Mouse (Mus musculus) heart, embryonic 14.5 days (tissue): ENCODE data around the gene Olfr514. TPM values are rescaled to one million over a fixed set of nuclear protein-coding genes. Genes with fewer than 3 reads are reported as not detected.
"Not testable (repeated sequence)": the region's sequence is repeated elsewhere in the genome, so short reads cannot be mapped to it uniquely, and the experiment has no call there.

ENCODE experiments used
- ATAC-seq: fragments of 200-750 bp; cut with Nextera tagmentation; 2 replicates; pipeline ENCODE4 v1.8.0; 2017; ENCODE audit warnings: low read depth, moderate TSS enrichment; ENCODE audit not compliant: insufficient number of reproducible peaks, insufficient read depth, low FRiP score
- H3K27ac ChIP-seq, 2 experiments: fragments of 200-500 bp in 1 of 2; fragments of 300-500 bp in 1 of 2; sonication (generic) in 1 of 2; replicated peaks in 1 of 2; 2 replicates each; pipeline ENCODE4 v1.5.1; 2012 to 2014; ENCODE audit warnings: low read depth in 2 of 2, low read length in 2 of 2, control low read depth in 1 of 2, mild to moderate bottlenecking in 1 of 2, mixed read lengths in 1 of 2; ENCODE audit not compliant: control insufficient read depth in 1 of 2, insufficient read depth in 1 of 2
- H3K27me3 ChIP-seq: fragments of 300-500 bp; sonication (generic); 2 replicates; pipeline ENCODE4 v1.6.1; 2014; ENCODE audit warnings: mild to moderate bottlenecking, low read length, control low read depth; ENCODE audit not compliant: control insufficient read depth, insufficient read depth
- H3K36me3 ChIP-seq: fragments of 300-500 bp; sonication (generic); 2 replicates; pipeline ENCODE4 v1.6.1; 2014; ENCODE audit warnings: mild to moderate bottlenecking, control low read depth, low read length, mixed read lengths; ENCODE audit not compliant: control insufficient read depth, insufficient read depth
- H3K4me1 ChIP-seq, 2 experiments: fragments of 200-500 bp in 1 of 2; fragments of 300-500 bp in 1 of 2; sonication (generic) in 1 of 2; 2 replicates each; pipeline ENCODE4 v1.6.1; 2012 to 2014; ENCODE audit warnings: low read length in 2 of 2, control low read depth in 1 of 2, mixed read lengths in 1 of 2; ENCODE audit not compliant: control insufficient read depth in 2 of 2, insufficient read depth in 2 of 2
- H3K4me2 ChIP-seq: fragments of 300-500 bp; sonication (generic); 2 replicates; pipeline ENCODE4 v1.6.1; 2014; ENCODE audit warnings: mild to moderate bottlenecking, low read length
- H3K4me3 ChIP-seq, 2 experiments: fragments of 200-500 bp in 1 of 2; fragments of 300-500 bp in 1 of 2; sonication (generic) in 1 of 2; 2 replicates each; pipeline ENCODE4 v1.5.1; 2012 to 2014; ENCODE audit warnings: low read length in 2 of 2, mild to moderate bottlenecking in 2 of 2, control low read depth in 1 of 2, low read depth in 1 of 2, moderate library complexity in 1 of 2; ENCODE audit not compliant: control insufficient read depth in 1 of 2, insufficient read depth in 1 of 2
- H3K9ac ChIP-seq: fragments of 300-500 bp; sonication (generic); 2 replicates; pipeline ENCODE4 v1.6.1; 2014; ENCODE audit warnings: mild to moderate bottlenecking, low read length
- H3K9me3 ChIP-seq: fragments of 300-500 bp; sonication (generic); 2 replicates; pipeline ENCODE4 v1.6.1; 2016; ENCODE audit warnings: low read length, control low read depth; ENCODE audit not compliant: control insufficient read depth
- WGBS: fragments of 180-500 bp; shearing (Covaris S2); extraction: QIAGEN DNeasy Blood & Tissue Kit; methylation state at CpG from one replicate; pipeline ENCODE4 v1.1.7; 2014; 5-methylcytosine and 5-hydroxymethylcytosine counted together
- polyA plus RNA-seq: library from polyadenylated mRNA; unstranded; fragments of >200 nt; fragmentation: Nextera tagmentation; extraction: Ambion mirVana; gene quantifications from 2 replicates; pipeline ENCODE4 v1.2.1, GENCODE M21; 2014

Gene Olfr514
- polyA plus RNA-seq = not detected in 2 replicates

GRCm38 (mm10) chr7:108825897-108826296 is at the start of gene Olfr514:
Gene Olfr514, minus strand, starts transcription at chr7:108825997.
- no peaks in the 10 kb centered on the region for H3K9me3 ChIP-seq
- H3K4me2 ChIP-seq = no peak within 1 kb of the TSS
- no peak within 1 kb of the TSS for H3K27ac ChIP-seq
- H3K9ac ChIP-seq = no peak within 1 kb of the TSS
- H3K36me3 ChIP-seq = no peaks in the 10 kb centered on the region
- no peak for ATAC-seq
- no peaks in the 10 kb centered on the region for H3K4me1 ChIP-seq
- no peaks in the 10 kb centered on the region for H3K27me3 ChIP-seq
- no peak within 1 kb of the TSS for H3K4me3 ChIP-seq

DNA sequence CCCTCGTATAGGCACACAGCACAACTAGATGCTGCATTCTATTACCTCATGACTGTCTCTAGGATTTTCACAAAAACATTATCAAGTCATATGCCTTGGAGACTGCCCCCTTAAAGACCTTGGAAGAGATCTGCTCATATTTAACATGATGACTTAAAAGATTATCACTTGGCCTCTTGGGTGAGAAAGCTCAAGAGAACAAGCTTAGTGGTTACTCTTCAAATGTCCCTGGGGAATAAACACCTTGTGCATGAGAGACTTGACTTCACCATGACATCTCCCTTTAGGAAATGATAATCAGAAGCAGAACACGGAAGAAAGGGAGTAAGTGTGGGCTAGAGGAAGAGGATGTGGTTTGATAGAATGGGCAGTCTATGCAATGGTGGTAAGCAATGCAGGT is 46.5 kb upstream of the Olfr514 start, which contains the start of gene Olfr517:
Gene Olfr517, minus strand, starts transcription at position 101 of the 400 bp plus-strand sequence.
- Histone ChIP-seq H3K4me2 (no peak within 1 kb of the TSS), H3K4me1 (no peaks in the 10 kb centered on the region), H3K27ac (no peak within 1 kb of the TSS), H3K27me3 (no peaks in the 10 kb centered on the region), H3K4me3 (no peak within 1 kb of the TSS), H3K9me3 (no peaks in the 10 kb centered on the region), H3K36me3 (no peaks in the 10 kb centered on the region), H3K9ac (no peak within 1 kb of the TSS)
- 47% methylated on average over 2 of the region's 2 CpGs for WGBS
- ATAC-seq = no peak

DNA sequence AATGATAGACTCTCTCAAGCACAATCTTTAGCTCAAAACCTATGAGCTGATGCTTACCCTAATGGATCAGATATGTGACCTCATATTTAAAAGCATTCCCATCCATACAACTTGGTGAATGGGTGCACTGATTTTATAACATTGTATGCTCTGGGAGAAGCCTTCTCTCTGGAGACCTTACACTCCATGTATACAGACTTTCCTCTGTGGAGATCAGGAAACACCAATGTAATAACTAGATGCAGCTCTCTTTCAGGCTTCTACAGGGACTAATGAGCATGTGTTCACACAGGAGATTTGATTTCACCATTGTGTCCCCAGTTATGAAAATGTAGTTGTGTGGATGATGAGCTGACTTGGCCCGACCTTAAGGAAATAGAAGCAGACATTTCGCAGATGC is 24.6 kb upstream of the Olfr514 start, which contains the start of gene Olfr516:
Gene Olfr516, minus strand, starts transcription at position 101 of the 400 bp plus-strand sequence.
- no peak within 1 kb of the TSS for H3K4me3 ChIP-seq
- H3K36me3 ChIP-seq = no peaks in the 10 kb centered on the region
- H3K4me2 ChIP-seq = no peak within 1 kb of the TSS
- WGBS = 64% methylated on average over 2 of the region's 2 CpGs
- no peak within 1 kb of the TSS for H3K27ac ChIP-seq
- ATAC-seq = no peak
- H3K4me1 ChIP-seq = no peaks in the 10 kb centered on the region
- H3K9ac ChIP-seq = no peak within 1 kb of the TSS
- no peaks in the 10 kb centered on the region for H3K27me3 ChIP-seq
- H3K9me3 ChIP-seq = no peaks in the 10 kb centered on the region

DNA sequence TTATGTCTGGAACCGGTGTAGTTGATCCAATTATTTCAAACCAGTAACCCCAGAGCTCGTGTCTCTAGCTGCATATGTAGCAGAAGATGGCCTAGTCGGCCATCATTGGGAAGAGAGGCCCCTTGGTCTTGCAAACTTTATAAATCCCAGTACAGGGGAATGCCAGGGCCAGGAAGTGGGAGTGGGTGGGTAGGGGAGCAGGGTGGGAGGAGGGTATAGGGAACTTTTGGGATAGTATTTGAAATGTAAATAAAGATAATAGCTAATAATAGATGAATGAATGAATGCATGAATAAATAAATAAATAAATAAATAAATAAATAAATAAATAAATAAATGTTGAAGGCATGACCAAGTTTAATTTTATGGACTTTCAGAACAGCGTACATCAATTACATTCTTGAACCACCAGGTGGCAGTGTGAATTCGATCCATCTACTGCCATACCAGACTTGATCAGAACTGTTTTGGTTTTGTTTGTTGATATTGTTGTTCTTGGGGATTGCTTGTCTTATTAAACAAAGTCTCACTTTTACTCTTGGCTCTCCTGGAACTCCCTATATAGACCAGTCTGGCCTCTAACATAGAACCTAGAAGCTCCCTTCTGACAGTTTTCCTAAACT is 11.1 kb downstream of the Olfr514 start:
- H3K27ac ChIP-seq, H3K4me3 ChIP-seq, H3K4me1 ChIP-seq, ATAC-seq, H3K9me3 ChIP-seq, H3K4me2 ChIP-seq, H3K9ac ChIP-seq, H3K27me3 ChIP-seq, H3K36me3 ChIP-seq: not testable (repeated sequence)
- WGBS = 43% methylated on average over 5 of the region's 5 CpGs

- no peaks in the 10 kb centered on the region for H3K9me3 ChIP-seq
- no peak overlapping the region for H3K27ac ChIP-seq
- H3K9ac ChIP-seq = no peak overlapping the region
- 66% methylated on average over 1 of the region's 1 CpGs for WGBS
- H3K4me1 ChIP-seq = no peaks in the 10 kb centered on the region
- no peak for ATAC-seq
- H3K4me2 ChIP-seq = no peak overlapping the region
- no peaks in the 10 kb centered on the region for H3K36me3 ChIP-seq
- no peaks in the 10 kb centered on the region for H3K27me3 ChIP-seq
- no peak overlapping the region for H3K4me3 ChIP-seq
These were observed 28.4 kb downstream of the Olfr514 start for GRCm38 (mm10) chr7:108797205-108797933.

Other genes with a start within 250 kb of the Olfr514 start
- gene Olfr506, start 215.2 kb downstream of the Olfr514 start, polyA plus RNA-seq = not detected in 2 replicates
- not detected in 2 replicates for gene Olfr507, start 204.2 kb downstream of the Olfr514 start, polyA plus RNA-seq
- gene Olfr508, start 196.0 kb downstream of the Olfr514 start, polyA plus RNA-seq = not detected in 2 replicates
- gene Olfr509, start 174.1 kb downstream of the Olfr514 start, polyA plus RNA-seq = 0.05 TPM in 1 of 2 replicates, not detected in the other
- not detected in 2 replicates for gene Olfr510, start 159.6 kb downstream of the Olfr514 start, polyA plus RNA-seq
- gene Olfr512, start 112.7 kb downstream of the Olfr514 start, polyA plus RNA-seq = not detected in 2 replicates
- not detected in 2 replicates for gene Olfr513, start 75.0 kb downstream of the Olfr514 start, polyA plus RNA-seq
- not detected in 2 replicates for gene Olfr516, start 24.5 kb upstream of the Olfr514 start, polyA plus RNA-seq
- not detected in 2 replicates for gene Olfr517, start 46.4 kb upstream of the Olfr514 start, polyA plus RNA-seq
- not detected in 2 replicates for gene Olfr518, start 59.0 kb upstream of the Olfr514 start, polyA plus RNA-seq
- not detected in 2 replicates for gene Olfr519, start 68.4 kb upstream of the Olfr514 start, polyA plus RNA-seq
- 16.3 and 16.8 TPM in 2 replicates for gene Nlrp10, start 104.2 kb upstream of the Olfr514 start, polyA plus RNA-seq
- 65.9 and 68.4 TPM in 2 replicates for gene Eif3f, start 108.4 kb upstream of the Olfr514 start, polyA plus RNA-seq
- gene Tub, start 124.3 kb upstream of the Olfr514 start, polyA plus RNA-seq = 0.47 and 0.74 TPM in 2 replicates